Comparison of ENCODE assay signal across 8 mouse cellular contexts in genomic region chr5:43948748-43949275, GRCm38 (mm10). TPM values are rescaled to one million over a fixed set of nuclear protein-coding genes. Genes with fewer than 3 reads are reported as not detected.
A peak's percentile ranks its signal among the peaks of the same experiment; 100 is the strongest.
DNase-seq lines count a peak whose midpoint lies in the region; ATAC-seq and TF ChIP-seq lines count a peak whose summit lies in the region.

No protein-coding gene starts in this region.

- peak; percentile 68; the same call in 1 of the 2 replicates for TF ChIP-seq EP300 in CH12.LX (IDR thresholded peaks at IDR 0.05; ENCODE audit: low read length)

- WGBS in forebrain, embryonic 14.5 days = 4% methylated on average over 8 of the region's 8 CpGs
- 4% methylated on average over 8 of the region's 8 CpGs for WGBS in hindbrain, embryonic 14.5 days
- 2% methylated on average over 8 of the region's 8 CpGs for WGBS in midbrain, embryonic 16.5 days

- TF ChIP-seq CTCF in CH12.LX (conservative IDR thresholded peaks at IDR 0.05 in 1 of 2, IDR thresholded peaks at IDR 0.05 in 1 of 2; ENCODE audit: low read depth in 2 of 2, low read length in 2 of 2) = no peak

- no peak; the same call in 1 of the 2 replicates for TF ChIP-seq RAD21 in CH12.LX (IDR thresholded peaks at IDR 0.05; ENCODE audit: low read depth, low read length)

- no peaks in the 10 kb centered on the region for H3K79me2 ChIP-seq in CH12.LX (replicated peaks; ENCODE audit: control insufficient read depth, extremely low read depth, insufficient read depth, poor library complexity, severe bottlenecking)

- H3K36me3 ChIP-seq in CH12.LX (replicated peaks in 1 of 2; ENCODE audit: control insufficient read depth in 1 of 2, insufficient read depth in 1 of 2, low read length in 1 of 2) = no peaks in the 10 kb centered on the region
- H3K36me3 ChIP-seq in forebrain, embryonic 14.5 days (ENCODE audit: control insufficient read depth, insufficient read depth, low read length) = no peaks in the 10 kb centered on the region
- no peaks in the 10 kb centered on the region for H3K36me3 ChIP-seq in hindbrain, embryonic 14.5 days (replicated peaks; ENCODE audit: control insufficient read depth, insufficient read depth)
- H3K36me3 ChIP-seq in midbrain, embryonic 16.5 days (ENCODE audit: control insufficient read depth, insufficient read depth, low read length) = no peaks in the 10 kb centered on the region

- peak overlapping the region; percentile 87 for H3K27ac ChIP-seq in CH12.LX (ENCODE audit: insufficient read depth, low read depth)
- H3K27ac ChIP-seq in forebrain, embryonic 14.5 days (ENCODE audit: low read depth, low read length) = no peak overlapping the region
- H3K27ac ChIP-seq in hindbrain, embryonic 14.5 days = no peak overlapping the region
- no peak overlapping the region for H3K27ac ChIP-seq in midbrain, embryonic 16.5 days (ENCODE audit: low read length)

- no peak overlapping the region for H3K9ac ChIP-seq in CH12.LX (ENCODE audit: insufficient read depth, low read depth)
- no peak overlapping the region for H3K9ac ChIP-seq in forebrain, embryonic 14.5 days (ENCODE audit: low read length)
- no peak overlapping the region for H3K9ac ChIP-seq in hindbrain, embryonic 14.5 days
- H3K9ac ChIP-seq in midbrain, embryonic 16.5 days (ENCODE audit: low read depth, low read length) = peak overlapping the region; percentile 17; the same call in 1 of the 2 replicates

- H3K4me1 ChIP-seq in CH12.LX (ENCODE audit: control insufficient read depth in 1 of 2, insufficient read depth in 2 of 2) = peaks cover 10 to 50% of the 10 kb centered on the region in 2 experiments
- H3K4me1 ChIP-seq in forebrain, embryonic 14.5 days (ENCODE audit: control insufficient read depth, insufficient read depth, low read length) = peaks cover 10% of the 10 kb centered on the region
- H3K4me1 ChIP-seq in hindbrain, embryonic 14.5 days (replicated peaks; ENCODE audit: control insufficient read depth, insufficient read depth, low read length) = peaks cover 10% of the 10 kb centered on the region
- H3K4me1 ChIP-seq in midbrain, embryonic 16.5 days (ENCODE audit: control insufficient read depth, insufficient read depth, low read length) = peaks cover 18% of the 10 kb centered on the region

- in situ Hi-C loops in CH12.LX (cut with MboI; ENCODE audit: low pct_ligation_motif_present, low pct_unique_long_range_greater_than_20kb, low sequenced_read_pairs) = no loop called here

- no peaks in the 10 kb centered on the region for H3K27me3 ChIP-seq in CH12.LX (replicated peaks)
- no peaks in the 10 kb centered on the region for H3K27me3 ChIP-seq in forebrain, embryonic 14.5 days (replicated peaks; ENCODE audit: control insufficient read depth, insufficient read depth, low read length)
- H3K27me3 ChIP-seq in hindbrain, embryonic 14.5 days (ENCODE audit: control insufficient read depth, insufficient read depth, low read length) = no peaks in the 10 kb centered on the region
- no peaks in the 10 kb centered on the region for H3K27me3 ChIP-seq in midbrain, embryonic 16.5 days (ENCODE audit: control insufficient read depth, insufficient read depth, low read depth, low read length)

- dilution Hi-C loops in CH12.LX (cut with MboI; ENCODE audit: extremely low pct_ligation_motif_present, extremely low pct_unique_long_range_greater_than_20kb, low sequenced_read_pairs) = no loop called here

- no peak for ATAC-seq in forebrain, embryonic 14.5 days
- ATAC-seq in hindbrain, embryonic 14.5 days (ENCODE audit: low FRiP score) = peak; percentile 53
- ATAC-seq in midbrain, embryonic 16.5 days = peak; percentile 50
- no peak for ATAC-seq in erythroblast, adult 5-6 weeks (replicated peaks; ENCODE audit: low FRiP score, poor library complexity, severe bottlenecking)

- H3K4me3 ChIP-seq in CH12.LX (replicated peaks in 1 of 3; ENCODE audit: low read depth in 2 of 3, low read length in 2 of 3, poor library complexity in 1 of 3) = peak overlapping the region in 2 of 3 experiments; percentile 37 to 41
- H3K4me3 ChIP-seq in forebrain, embryonic 14.5 days (ENCODE audit: low read depth, low read length) = no peak overlapping the region
- no peak overlapping the region for H3K4me3 ChIP-seq in hindbrain, embryonic 14.5 days (replicated peaks; ENCODE audit: low read length)
- no peak overlapping the region for H3K4me3 ChIP-seq in midbrain, embryonic 16.5 days (ENCODE audit: low read depth, low read length)

- peak overlapping the region; percentile 95; the same call in 1 of the 2 replicates for H3K4me2 ChIP-seq in CH12.LX (ENCODE audit: insufficient read depth, low read depth, poor library complexity, severe bottlenecking)
- H3K4me2 ChIP-seq in forebrain, embryonic 14.5 days (ENCODE audit: low read length) = peak overlapping the region; percentile 62
- peak overlapping the region; percentile 75 for H3K4me2 ChIP-seq in hindbrain, embryonic 14.5 days (replicated peaks)
- H3K4me2 ChIP-seq in midbrain, embryonic 16.5 days (ENCODE audit: low read length) = peak overlapping the region; percentile 86

- DNase-seq in CH12.LX (ENCODE audit: extremely low read depth) = peak; percentile 82
- peak; percentile 63 for DNase-seq in adrenal gland, adult 2 months
- peak; percentile 7 for DNase-seq in forebrain, embryonic 14.5 days (ENCODE audit: low spot score)
- no peak for DNase-seq in hindbrain, embryonic 14.5 days (ENCODE audit: low spot score)
- peak; percentile 5 for DNase-seq in liver
- peak; percentile 62 for DNase-seq in urinary bladder, postnatal 14 days (ENCODE audit: low spot score)

- H3K9me3 ChIP-seq in CH12.LX (replicated peaks; ENCODE audit: low read length) = no peaks in the 10 kb centered on the region
- no peaks in the 10 kb centered on the region for H3K9me3 ChIP-seq in forebrain, embryonic 14.5 days (replicated peaks; ENCODE audit: control insufficient read depth, low read length)
- no peaks in the 10 kb centered on the region for H3K9me3 ChIP-seq in hindbrain, embryonic 14.5 days (ENCODE audit: control insufficient read depth, low read length)
- H3K9me3 ChIP-seq in midbrain, embryonic 16.5 days (replicated peaks; ENCODE audit: control insufficient read depth, low read length, poor library complexity, severe bottlenecking) = no peaks in the 10 kb centered on the region

- peak; percentile 38; the same call in 1 of the 2 replicates for TF ChIP-seq POLR2A in CH12.LX (IDR thresholded peaks at IDR 0.05; ENCODE audit: low read depth, low read length)

TF ChIP-seq in CH12.LX, 34 proteins besides CTCF, POLR2A, EP300 and RAD21 (continues in another document):
- TF ChIP-seq ZMIZ1 (IDR thresholded peaks at IDR 0.05; ENCODE audit: low read depth, low read length) (no peak), GABPA (IDR thresholded peaks at IDR 0.05; ENCODE audit: insufficient replicate concordance, low read depth, low read length) (no peak), NRF1 (IDR thresholded peaks at IDR 0.05; ENCODE audit: low read depth, low read length) (0 out of 2 replicates have a peak, but pooled peaks have one; percentile 24), JUN (IDR thresholded peaks at IDR 0.05; ENCODE audit: insufficient read depth, low read depth, low read length) (peak; percentile 68; the same call in 1 of the 2 replicates), ELF1 (IDR thresholded peaks at IDR 0.05; ENCODE audit: low read depth, low read length) (peak; percentile 31; the same call in 1 of the 2 replicates), UBTF (IDR thresholded peaks at IDR 0.05; ENCODE audit: low read depth, low read length) (no peak), TCF12 (IDR thresholded peaks at IDR 0.05; ENCODE audit: low read depth, low read length) (peak; percentile 53; the same call in 1 of the 2 replicates), IRF4 (IDR thresholded peaks at IDR 0.05; ENCODE audit: low read depth, low read length) (peak; percentile 88), RCOR1 (conservative IDR thresholded peaks at IDR 0.05; ENCODE audit: low read depth, low read length) (peak; percentile 68; the same call in 1 of the 2 replicates), SIN3A (IDR thresholded peaks at IDR 0.05; ENCODE audit: low read length) (peak; percentile 85), USF1 (IDR thresholded peaks at IDR 0.05; ENCODE audit: low read depth, low read length) (no peak), ZNF384 (IDR thresholded peaks at IDR 0.05; ENCODE audit: low read depth, low read length) (no peak), JUND (conservative IDR thresholded peaks at IDR 0.05; ENCODE audit: low read depth, low read length) (no peak; the same call in 1 of the 2 replicates), USF2 (conservative IDR thresholded peaks at IDR 0.05; ENCODE audit: low read depth, low read length) (no peak), HCFC1 (IDR thresholded peaks at IDR 0.05; ENCODE audit: low read depth, low read length) (peak; percentile 21; the same call in 1 of the 2 replicates), MAFK (IDR thresholded peaks at IDR 0.05; ENCODE audit: insufficient replicate concordance, low read length) (peak; percentile 31; the same call in 1 of the 2 replicates), MAX (IDR thresholded peaks at IDR 0.05; ENCODE audit: low read length) (peak; percentile 61)

RNA-seq across cellular contexts. Expression of gene Fgfbp1, which starts 32.8 kb away (rescaled TPM):
- total RNA-seq in CH12.LX (2012; rRNA removed) = not detected in 2 replicates
- not detected in 2 replicates for total RNA-seq in CH12.LX (2014; rRNA removed)
- not detected in 2 replicates for polyA plus RNA-seq in CH12.LX (2012; ENCODE audit: insufficient read length, low read depth)
- not detected for total RNA-seq in adrenal gland, adult 2 months (2021)
- polyA plus RNA-seq in adrenal gland, adult 2 months (2012; rRNA removed) = not detected in 2 replicates
- 5.7 and 10.2 TPM in 2 replicates for polyA plus RNA-seq in forebrain, embryonic 14.5 days (2014; fragmentation: Nextera tagmentation; extraction: Ambion mirVana)
- 5.5 and 5.8 TPM in 2 replicates for polyA plus RNA-seq in hindbrain, embryonic 14.5 days (2014; fragmentation: Nextera tagmentation; extraction: Ambion mirVana)
- polyA plus RNA-seq in midbrain, embryonic 16.5 days (2015; fragmentation: Nextera tagmentation; extraction: Ambion mirVana) = 8.4 and 9.8 TPM in 2 replicates
- not detected in 2 replicates for total RNA-seq in erythroblast, adult 5-6 weeks (2015; ENCODE audit: low replicate concordance)
- total RNA-seq in erythroblast, adult 5-6 weeks (2017; ENCODE audit: low replicate concordance) = not detected in 2 replicates

RNA-seq across cellular contexts. Expression of gene Gm7879, which starts 35.9 kb away (rescaled TPM):
- total RNA-seq in CH12.LX (2012; rRNA removed) (1.4 and 1.8 TPM in 2 replicates), CH12.LX (2014; rRNA removed) (16.3 and 20.1 TPM in 2 replicates)
- polyA plus RNA-seq in CH12.LX (2012; ENCODE audit: insufficient read length, low read depth) = 1.0 TPM in 1 of 2 replicates, not detected in the other
- 10 to 100 TPM; 13.0 to 14.0 TPM for total RNA-seq in adrenal gland, adult 2 months (2021)
- polyA plus RNA-seq in adrenal gland, adult 2 months (2012; rRNA removed) = not detected in 2 replicates
- polyA plus RNA-seq in forebrain, embryonic 14.5 days (2014; fragmentation: Nextera tagmentation; extraction: Ambion mirVana) = 0.41 TPM in 1 of 2 replicates, not detected in the other
- polyA plus RNA-seq in hindbrain, embryonic 14.5 days (2014; fragmentation: Nextera tagmentation; extraction: Ambion mirVana) = 0.70 TPM in 1 of 2 replicates, not detected in the other
- polyA plus RNA-seq in midbrain, embryonic 16.5 days (2015; fragmentation: Nextera tagmentation; extraction: Ambion mirVana) = 0.39 and 0.46 TPM in 2 replicates
- total RNA-seq in erythroblast, adult 5-6 weeks (2015; ENCODE audit: low replicate concordance) = not detected in 2 replicates
- 0.68 TPM in 1 of 2 replicates, not detected in the other for total RNA-seq in erythroblast, adult 5-6 weeks (2017; ENCODE audit: low replicate concordance)

Comparison
In these comparisons a context has a peak if more than half of its experiments do, and no peak if none do; other contexts are left out.
1. H3K4me3 ChIP-seq: peak in CH12.LX (2 of 3); none in forebrain, embryonic 14.5 days (single experiment), hindbrain, embryonic 14.5 days (single experiment) and midbrain, embryonic 16.5 days (single experiment).
2. ATAC-seq: peak in hindbrain, embryonic 14.5 days (single experiment) and midbrain, embryonic 16.5 days (single experiment); none in forebrain, embryonic 14.5 days (single experiment) and erythroblast, adult 5-6 weeks (single experiment).
3. Peak in every context shown above with its lines, with median percentiles within 50 percentile points of each other: H3K4me2 ChIP-seq.